Mouse (Mus musculus): ENCODE measurements around the gene Rabggtb.

GRCm38 (mm10) chr3:153929526-153929925 lies 16.7 kb upstream of the Rabggtb start:
- no peak for TF ChIP-seq CTCF (IDR thresholded peaks at IDR 0.05; ENCODE audit: low read depth, low read length)
- no peak for TF ChIP-seq POLR2A (IDR thresholded peaks at IDR 0.05; ENCODE audit: borderline replicate concordance, low read depth, low read length)
